Mouse (Mus musculus) adrenal gland, postnatal 4 days (tissue): Measurements from ENCODE around the gene Snph. TPM values are rescaled to one million over a fixed set of nuclear protein-coding genes. Genes with fewer than 3 reads are reported as not detected.
A peak's percentile ranks its signal among the peaks of the same experiment; 100 is the strongest.

Experiments
- DNase-seq, 2 experiments: peaks; one replicate each; pipeline ENCODE4 v3.0.0; 2021 to 2022; ENCODE audit warnings: low spot score in 2 of 2, mixed read lengths in 2 of 2
- total RNA-seq, 2 experiments: library from RNA; stranded (reverse); gene quantifications; 2 replicates each; pipeline ENCODE4 v1.2.3; 2021

Gene Snph
- total RNA-seq, 2 experiments from 2014 or later, result 9.1 to 9.6 TPM

- DNase-seq, result peak in 1 of 2 experiments; percentile 27
Observed at GRCm38 (mm10) chr2:151543063-151543895, 89.1 kb downstream of the Snph start.

GRCm38 (mm10) chr2:151542323-151543062, 89.9 kb downstream of the Snph start, which contains the start of gene Fkbp1a:
TSS of gene Fkbp1a (plus strand) at chr2:151542483.
- peak; percentile 95 for DNase-seq

Other genes with a start within 250 kb of the Snph start
- gene 4921509C19Rik, start 156.4 kb downstream of the Snph start, total RNA-seq, result not detected
- 100 to 1,000 TPM; 147 to 154 TPM for gene Nsfl1c, start 138.4 kb downstream of the Snph start, total RNA-seq
- 100 to 1,000 TPM; 265 to 282 TPM for gene Fkbp1a, start 90.1 kb downstream of the Snph start, total RNA-seq
- 1 to 10 TPM; 1.9 to 2.5 TPM for gene Sdcbp2, start 60.0 kb downstream of the Snph start, total RNA-seq
- gene Rad21l, start 35.9 kb upstream of the Snph start, total RNA-seq, result not detected
- 1 to 10 TPM; 1.6 TPM for gene Tmem74b, start 69.4 kb upstream of the Snph start, total RNA-seq
- gene Psmf1, start 111.6 kb upstream of the Snph start, total RNA-seq, result 10 to 100 TPM; 51.8 to 51.9 TPM
- under 1 TPM; 0.20 to 0.39 TPM for gene Rspo4, start 210.3 kb upstream of the Snph start, total RNA-seq